Mouse (Mus musculus): ENCODE measurements around the gene Prr5. TPM values are rescaled to one million over a fixed set of nuclear protein-coding genes. Genes with fewer than 3 reads are reported as not detected.
A peak's percentile ranks its signal among the peaks of the same experiment; 100 is the strongest.
"Not testable (repeated sequence)": the region's sequence is repeated elsewhere in the genome, so short reads cannot be mapped to it uniquely, and the experiment has no call there.

Gene Prr5
- polyA plus RNA-seq, 1 experiment from 2014 or later, result 20.4 TPM

- ATAC-seq (replicated peaks; ENCODE audit: low FRiP score) (no peak; the same call in 1 of the 2 replicates), DNase-seq (ENCODE audit: low spot score) (peak; percentile 43)
- H3K9me3 ChIP-seq (ENCODE audit: control insufficient read depth, low read length), result no peaks in the 10 kb centered on the region
- peak within 1 kb of the TSS; percentile 42 for H3K4me3 ChIP-seq (ENCODE audit: low read depth, low read length)
- H3K4me1 ChIP-seq (replicated peaks; ENCODE audit: control insufficient read depth, insufficient read depth, low read length), result peaks cover 5% of the 10 kb centered on the region; the same call in 1 of the 2 replicates
- H3K27ac ChIP-seq (ENCODE audit: low read depth, low read length), result no peak within 1 kb of the TSS
- H3K9ac ChIP-seq (ENCODE audit: low read depth, low read length), result no peak within 1 kb of the TSS; the same call in 1 of the 2 replicates
- 3% methylated on average over 24 of the region's 24 CpGs for WGBS
- no peaks in the 10 kb centered on the region for H3K36me3 ChIP-seq (ENCODE audit: control insufficient read depth, insufficient read depth, low read length)
- peak within 1 kb of the TSS; percentile 66 for H3K4me2 ChIP-seq
- peaks cover 18% of the 10 kb centered on the region for H3K27me3 ChIP-seq (replicated peaks; ENCODE audit: control insufficient read depth, insufficient read depth, low read length)
These were observed 50.4 kb downstream of the Prr5 start, which contains the start of gene Arhgap8 for GRCm38 (mm10) chr15:84719791-84720190. TSS of gene Arhgap8 (plus strand) at chr15:84720052.

- H3K4me3 ChIP-seq (ENCODE audit: low read depth, low read length), result peak overlapping the region; percentile 42
- no peak overlapping the region; the same call in 1 of the 2 replicates for H3K9ac ChIP-seq (ENCODE audit: low read depth, low read length)
- no peak overlapping the region for H3K27ac ChIP-seq (ENCODE audit: low read depth, low read length)
- H3K27me3 ChIP-seq (replicated peaks; ENCODE audit: control insufficient read depth, insufficient read depth, low read length), result peaks cover 18% of the 10 kb centered on the region
- no peaks in the 10 kb centered on the region for H3K36me3 ChIP-seq (ENCODE audit: control insufficient read depth, insufficient read depth, low read length)
- H3K4me1 ChIP-seq (replicated peaks; ENCODE audit: control insufficient read depth, insufficient read depth, low read length), result peaks cover 5% of the 10 kb centered on the region; the same call in 1 of the 2 replicates
- 6% methylated on average over 33 of the region's 33 CpGs for WGBS
- H3K9me3 ChIP-seq (ENCODE audit: control insufficient read depth, low read length), result no peaks in the 10 kb centered on the region
- DNase-seq (ENCODE audit: low spot score) (peak; percentile 42), ATAC-seq (replicated peaks; ENCODE audit: low FRiP score) (no peak)
- H3K4me2 ChIP-seq, result peak overlapping the region; percentile 66
These were observed 51.1 kb downstream of the Prr5 start for GRCm38 (mm10) chr15:84720291-84721204.

GRCm38 (mm10) chr15:84723656-84724055 is 54.2 kb downstream of the Prr5 start:
- ATAC-seq (replicated peaks; ENCODE audit: low FRiP score); DNase-seq (ENCODE audit: low spot score); H3K4me2 ChIP-seq; H3K27ac ChIP-seq (ENCODE audit: low read depth, low read length); H3K9ac ChIP-seq (ENCODE audit: low read depth, low read length); H3K4me3 ChIP-seq (ENCODE audit: low read depth, low read length); H3K9me3 ChIP-seq (ENCODE audit: control insufficient read depth, low read length); H3K36me3 ChIP-seq (ENCODE audit: control insufficient read depth, insufficient read depth, low read length); H3K4me1 ChIP-seq (replicated peaks; ENCODE audit: control insufficient read depth, insufficient read depth, low read length): not testable (repeated sequence)
- WGBS, result 82% methylated on average over 1 of the region's 1 CpGs
- H3K27me3 ChIP-seq (replicated peaks; ENCODE audit: control insufficient read depth, insufficient read depth, low read length), result peaks cover 18% of the 10 kb centered on the region

- 57% methylated on average over 4 of the region's 4 CpGs for WGBS
These were observed 54.8 kb downstream of the Prr5 start for GRCm38 (mm10) chr15:84724199-84724598.

GRCm38 (mm10) chr15:84729685-84730084 is 60.3 kb downstream of the Prr5 start:
- H3K36me3 ChIP-seq (ENCODE audit: control insufficient read depth, insufficient read depth, low read length), result no peaks in the 10 kb centered on the region
- ATAC-seq (replicated peaks; ENCODE audit: low FRiP score) (no peak), DNase-seq (ENCODE audit: low spot score) (no peak)
- no peak overlapping the region for H3K4me2 ChIP-seq
- no peak overlapping the region for H3K9ac ChIP-seq (ENCODE audit: low read depth, low read length)
- WGBS, result 73% methylated on average over 6 of the region's 6 CpGs
- 0 out of 2 replicates have a peak, but pooled peaks cover 2% of the 10 kb centered on the region for H3K4me1 ChIP-seq (replicated peaks; ENCODE audit: control insufficient read depth, insufficient read depth, low read length)
- H3K27me3 ChIP-seq (replicated peaks; ENCODE audit: control insufficient read depth, insufficient read depth, low read length), result no peaks in the 10 kb centered on the region; the same call in 1 of the 2 replicates
- H3K27ac ChIP-seq (ENCODE audit: low read depth, low read length), result no peak overlapping the region
- no peak overlapping the region for H3K4me3 ChIP-seq (ENCODE audit: low read depth, low read length)
- no peaks in the 10 kb centered on the region for H3K9me3 ChIP-seq (ENCODE audit: control insufficient read depth, low read length)

More at GRCm38 (mm10) chr15:84724199-84724598, 54.8 kb downstream of the Prr5 start:
- Histone ChIP-seq H3K27me3 (replicated peaks; ENCODE audit: control insufficient read depth, insufficient read depth, low read length) (peaks cover 16% of the 10 kb centered on the region), H3K4me1 (replicated peaks; ENCODE audit: control insufficient read depth, insufficient read depth, low read length) (peaks cover 7% of the 10 kb centered on the region; the same call in 1 of the 2 replicates), H3K36me3 (ENCODE audit: control insufficient read depth, insufficient read depth, low read length) (no peaks in the 10 kb centered on the region), H3K4me2 (no peak overlapping the region), H3K4me3 (ENCODE audit: low read depth, low read length) (no peak overlapping the region), H3K27ac (ENCODE audit: low read depth, low read length) (no peak overlapping the region), H3K9ac (ENCODE audit: low read depth, low read length) (no peak overlapping the region), H3K9me3 (ENCODE audit: control insufficient read depth, low read length) (no peaks in the 10 kb centered on the region)
- DNase-seq (ENCODE audit: low spot score), result no peak
- ATAC-seq (replicated peaks; ENCODE audit: low FRiP score), result no peak

GRCm38 (mm10) chr15:84730893-84731292 is 61.5 kb downstream of the Prr5 start:
- Histone ChIP-seq H3K4me1 (replicated peaks; ENCODE audit: control insufficient read depth, insufficient read depth, low read length) (0 out of 2 replicates have a peak, but pooled peaks cover 2% of the 10 kb centered on the region), H3K27me3 (replicated peaks; ENCODE audit: control insufficient read depth, insufficient read depth, low read length) (no peaks in the 10 kb centered on the region; the same call in 1 of the 2 replicates)
- no peak for ATAC-seq (replicated peaks; ENCODE audit: low FRiP score)

GRCm38 (mm10) chr15:84731676-84732424 is 62.4 kb downstream of the Prr5 start:
- Histone ChIP-seq H3K4me3 (ENCODE audit: low read depth, low read length) (no peak overlapping the region), H3K9me3 (ENCODE audit: control insufficient read depth, low read length) (no peaks in the 10 kb centered on the region), H3K4me2 (no peak overlapping the region), H3K27me3 (replicated peaks; ENCODE audit: control insufficient read depth, insufficient read depth, low read length) (no peaks in the 10 kb centered on the region; the same call in 1 of the 2 replicates), H3K9ac (ENCODE audit: low read depth, low read length) (no peak overlapping the region), H3K4me1 (replicated peaks; ENCODE audit: control insufficient read depth, insufficient read depth, low read length) (0 out of 2 replicates have a peak, but pooled peaks cover 2% of the 10 kb centered on the region), H3K36me3 (ENCODE audit: control insufficient read depth, insufficient read depth, low read length) (no peaks in the 10 kb centered on the region), H3K27ac (ENCODE audit: low read depth, low read length) (no peak overlapping the region)
- ATAC-seq (replicated peaks; ENCODE audit: low FRiP score) (no peak), DNase-seq (ENCODE audit: low spot score) (no peak)
- 64% methylated on average over 18 of the region's 18 CpGs for WGBS

More at GRCm38 (mm10) chr15:84730893-84731292, 61.5 kb downstream of the Prr5 start:
- no peak for DNase-seq (ENCODE audit: low spot score)
- Histone ChIP-seq H3K36me3 (ENCODE audit: control insufficient read depth, insufficient read depth, low read length) (no peaks in the 10 kb centered on the region), H3K4me2 (no peak overlapping the region), H3K9me3 (ENCODE audit: control insufficient read depth, low read length) (no peaks in the 10 kb centered on the region), H3K27ac (ENCODE audit: low read depth, low read length) (no peak overlapping the region), H3K9ac (ENCODE audit: low read depth, low read length) (no peak overlapping the region), H3K4me3 (ENCODE audit: low read depth, low read length) (no peak overlapping the region)
- WGBS, result 61% methylated on average over 1 of the region's 1 CpGs

GRCm38 (mm10) chr15:84732425-84732749 is 63.0 kb downstream of the Prr5 start:
- Histone ChIP-seq H3K27ac (ENCODE audit: low read depth, low read length) (no peak overlapping the region), H3K36me3 (ENCODE audit: control insufficient read depth, insufficient read depth, low read length) (no peaks in the 10 kb centered on the region), H3K4me3 (ENCODE audit: low read depth, low read length) (no peak overlapping the region), H3K9me3 (ENCODE audit: control insufficient read depth, low read length) (no peaks in the 10 kb centered on the region), H3K4me2 (no peak overlapping the region), H3K27me3 (replicated peaks; ENCODE audit: control insufficient read depth, insufficient read depth, low read length) (no peaks in the 10 kb centered on the region; the same call in 1 of the 2 replicates), H3K4me1 (replicated peaks; ENCODE audit: control insufficient read depth, insufficient read depth, low read length) (0 out of 2 replicates have a peak, but pooled peaks cover 2% of the 10 kb centered on the region), H3K9ac (ENCODE audit: low read depth, low read length) (no peak overlapping the region)
- DNase-seq (ENCODE audit: low spot score), result no peak
- ATAC-seq (replicated peaks; ENCODE audit: low FRiP score), result no peak
- WGBS, result 60% methylated on average over 4 of the region's 4 CpGs
